ENCODE assay signal across 10 mouse cellular contexts in the genomic region with DNA sequence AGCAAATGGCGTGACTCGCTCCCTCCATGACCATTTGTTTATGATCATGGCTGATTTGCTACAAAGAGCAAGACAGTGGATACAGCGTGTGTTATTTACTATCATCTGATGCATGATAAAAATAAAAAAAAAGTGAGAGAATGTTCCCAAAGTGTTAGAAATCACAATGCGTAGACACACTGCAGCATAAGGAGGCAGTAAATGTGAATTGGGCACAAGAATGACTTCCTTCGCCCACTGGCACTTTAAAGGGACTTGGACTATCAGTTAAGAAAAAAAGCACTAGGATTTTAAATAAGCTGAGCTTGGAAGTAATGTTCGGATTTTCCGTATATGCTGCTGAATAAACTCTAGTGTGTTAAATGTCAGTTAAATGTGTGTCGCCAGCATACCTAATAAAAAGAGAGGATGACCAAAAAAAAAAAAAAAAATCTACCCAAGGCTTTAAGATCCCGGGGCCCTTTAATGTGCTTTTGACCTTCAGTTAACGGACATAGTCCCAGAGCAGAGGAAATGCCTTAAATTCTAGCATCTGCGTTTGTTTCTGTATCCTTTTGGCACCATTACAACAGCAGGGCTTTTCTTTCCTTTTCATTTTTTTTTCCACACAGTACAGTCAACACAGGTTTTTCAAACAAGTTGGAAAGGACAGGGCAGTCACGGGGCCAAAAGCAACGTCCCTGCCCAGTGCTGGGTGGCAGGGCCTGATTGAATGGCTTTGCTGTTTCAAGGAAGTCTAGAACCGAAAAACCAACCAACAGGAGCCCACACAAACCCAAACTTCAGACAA. TPM values are rescaled to one million over a fixed set of nuclear protein-coding genes. Genes with fewer than 3 reads are reported as not detected.
DNase-seq lines count a peak whose midpoint lies in the region; ATAC-seq and TF ChIP-seq lines count a peak whose summit lies in the region.
"Had no signal": no experiment of that assay in that cellular context is flagged by ENCODE, and none has a peak within 500 bp of the region (broad histone marks: within the 10 kb centered on the region; RNA-seq: fewer than 3 reads in every experiment).

No protein-coding gene starts in this region.

- H3K4me3 ChIP-seq in layer of hippocampus, adult 2 months, result no peak overlapping the region
- no peak overlapping the region for H3K4me3 ChIP-seq in heart, embryonic 12.5 days
- H3K4me3 ChIP-seq in stomach, embryonic 15.5 days (replicated peaks), result no peak overlapping the region
- H3K4me3 ChIP-seq in midbrain, embryonic 15.5 days, result no peak overlapping the region
- H3K4me3 ChIP-seq: liver, embryonic 15.5 days had no signal

- no peak for DNase-seq in layer of hippocampus, adult 2 months (ENCODE audit: low spot score in 2 of 2)
- DNase-seq in layer of hippocampus, postnatal 14 days (ENCODE audit: low spot score in 2 of 2), result no peak
- peak; percentile 68 for DNase-seq in kidney, postnatal 14 days
- DNase-seq in right cerebral cortex, postnatal 25 days, result no peak
- no peak for DNase-seq in cerebellum, postnatal 4 days (ENCODE audit: low spot score in 2 of 2)
- DNase-seq: right cerebral cortex, postnatal 14 days had no signal

- no peaks in the 10 kb centered on the region for H3K36me3 ChIP-seq in heart, embryonic 12.5 days
- H3K36me3 ChIP-seq in stomach, embryonic 15.5 days, result no peaks in the 10 kb centered on the region
- H3K36me3 ChIP-seq in midbrain, embryonic 15.5 days (replicated peaks), result no peaks in the 10 kb centered on the region
- H3K36me3 ChIP-seq: liver, embryonic 15.5 days had no signal

- no peak overlapping the region for H3K9ac ChIP-seq in heart, embryonic 12.5 days
- H3K9ac ChIP-seq in stomach, embryonic 15.5 days, result no peak overlapping the region
- H3K9ac ChIP-seq in midbrain, embryonic 15.5 days, result no peak overlapping the region
- H3K9ac ChIP-seq: liver, embryonic 15.5 days had no signal

- WGBS in heart, embryonic 12.5 days, result 68% methylated on average over 14 of the region's 14 CpGs
- 55% methylated on average over 14 of the region's 14 CpGs for WGBS in stomach, embryonic 15.5 days
- WGBS in midbrain, embryonic 15.5 days, result 82% methylated on average over 14 of the region's 14 CpGs

- peaks cover 35% of the 10 kb centered on the region for H3K4me1 ChIP-seq in heart, embryonic 12.5 days (replicated peaks)
- peaks cover 10% of the 10 kb centered on the region; the same call in 1 of the 2 replicates for H3K4me1 ChIP-seq in stomach, embryonic 15.5 days
- peaks cover 20% of the 10 kb centered on the region for H3K4me1 ChIP-seq in midbrain, embryonic 15.5 days

- no peaks in the 10 kb centered on the region for H3K9me3 ChIP-seq in heart, embryonic 12.5 days (replicated peaks)
- no peaks in the 10 kb centered on the region for H3K9me3 ChIP-seq in stomach, embryonic 15.5 days
- no peaks in the 10 kb centered on the region for H3K9me3 ChIP-seq in midbrain, embryonic 15.5 days
- H3K9me3 ChIP-seq: liver, embryonic 15.5 days had no signal

- no peak overlapping the region for H3K4me2 ChIP-seq in heart, embryonic 12.5 days
- H3K4me2 ChIP-seq in stomach, embryonic 15.5 days, result no peak overlapping the region
- H3K4me2 ChIP-seq in midbrain, embryonic 15.5 days, result no peak overlapping the region
- H3K4me2 ChIP-seq: liver, embryonic 15.5 days had no signal

- H3K27me3 ChIP-seq in heart, embryonic 12.5 days (replicated peaks), result no peaks in the 10 kb centered on the region
- no peaks in the 10 kb centered on the region for H3K27me3 ChIP-seq in stomach, embryonic 15.5 days (replicated peaks)
- no peaks in the 10 kb centered on the region for H3K27me3 ChIP-seq in midbrain, embryonic 15.5 days (replicated peaks)
- H3K27me3 ChIP-seq: liver, embryonic 15.5 days had no signal

- no peak for TF ChIP-seq CTCF in layer of hippocampus, adult 2 months (conservative IDR thresholded peaks at IDR 0.05)

- ATAC-seq in heart, embryonic 12.5 days (ENCODE audit: insufficient number of reproducible peaks, low FRiP score), result peak; percentile 66
- ATAC-seq in stomach, embryonic 15.5 days (ENCODE audit: insufficient read depth, low FRiP score, low read depth), result no peak
- ATAC-seq in midbrain, embryonic 15.5 days (replicated peaks), result no peak

- H3K27ac ChIP-seq in layer of hippocampus, adult 2 months, result peak overlapping the region; percentile 48; the same call in 1 of the 2 replicates
- peak overlapping the region; percentile 52 for H3K27ac ChIP-seq in heart, embryonic 12.5 days (ENCODE audit: poor library complexity, severe bottlenecking)
- H3K27ac ChIP-seq in stomach, embryonic 15.5 days, result 0 out of 2 replicates have a peak overlapping the region, but pooled peaks have one; percentile 4
- H3K27ac ChIP-seq in midbrain, embryonic 15.5 days, result no peak overlapping the region

RNA-seq across cellular contexts. Expression of gene Crim1, which starts 50.3 kb away (rescaled TPM):
- 100 to 1,000 TPM; 138 to 153 TPM for total RNA-seq in layer of hippocampus, adult 2 months (2021)
- 100 to 1,000 TPM; 101 to 103 TPM for total RNA-seq in layer of hippocampus, postnatal 14 days (2021)
- polyA plus RNA-seq in heart, embryonic 12.5 days (2016; fragmentation: Nextera tagmentation; extraction: Ambion mirVana), result 3.2 and 3.3 TPM in 2 replicates
- polyA plus RNA-seq in stomach, embryonic 15.5 days (2015; fragmentation: Nextera tagmentation; extraction: Ambion mirVana), result 5.2 TPM in 2 replicates
- polyA plus RNA-seq in midbrain, embryonic 15.5 days (2015; fragmentation: Nextera tagmentation; extraction: Ambion mirVana), result 11.6 and 13.1 TPM in 2 replicates
